Mouse (Mus musculus): ENCODE results near the gene Kif13a. TPM values are rescaled to one million over a fixed set of nuclear protein-coding genes. Genes with fewer than 3 reads are reported as not detected.

Gene Kif13a
- total and polyA plus RNA-seq, 3 experiments, result 1.2 to 1.7 TPM; not detected in 1

DNA sequence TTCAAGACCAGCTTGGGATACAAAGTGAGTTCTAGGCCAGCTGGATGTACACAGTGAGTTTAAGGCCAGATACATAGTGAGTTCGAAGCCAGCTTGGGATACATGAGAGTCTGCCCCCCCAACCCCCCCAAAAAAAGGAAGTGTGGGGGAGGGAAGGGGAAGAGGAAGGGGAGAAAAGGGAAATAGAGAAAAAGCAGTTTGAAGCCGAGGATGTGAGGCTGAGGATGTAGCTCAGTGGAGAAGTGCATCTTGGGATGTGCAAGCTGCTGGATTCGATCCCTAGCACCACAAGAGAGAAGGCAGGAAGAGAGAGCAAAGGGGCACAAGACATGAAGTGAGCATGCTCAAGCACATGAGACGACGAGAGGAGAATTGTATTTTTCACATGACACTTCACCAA lies 23.7 kb downstream of the Kif13a start:
- no peak for DNase-seq (ENCODE audit: low read depth, low spot score)
- H3K9ac ChIP-seq (ENCODE audit: control insufficient read depth, low read depth, low read length, poor library complexity, severe bottlenecking), result no peak overlapping the region
- H3K4me3 ChIP-seq (ENCODE audit: control insufficient read depth in 1 of 2, insufficient read depth in 1 of 2, low read depth in 2 of 2, low read length in 2 of 2), result no peak overlapping the region
- TF ChIP-seq SMC3 (IDR thresholded peaks at IDR 0.05; ENCODE audit: low read depth, low read length) (no peak), USF1 (IDR thresholded peaks at IDR 0.05; ENCODE audit: low read depth, low read length) (no peak), POLR2AphosphoS2 (IDR thresholded peaks at IDR 0.05; ENCODE audit: low read length) (no peak), MYC (IDR thresholded peaks at IDR 0.05; ENCODE audit: low read depth, low read length) (no peak), POLR2AphosphoS5 (IDR thresholded peaks at IDR 0.05; ENCODE audit: borderline replicate concordance, low read depth, low read length) (no peak), NRF1 (IDR thresholded peaks at IDR 0.05; ENCODE audit: insufficient read depth, low read depth, low read length, poor library complexity, severe bottlenecking) (no peak), UBTF (IDR thresholded peaks at IDR 0.05; ENCODE audit: borderline replicate concordance, insufficient read depth, low read depth, low read length) (no peak), TCF12 (IDR thresholded peaks at IDR 0.05; ENCODE audit: low read depth, low read length) (no peak), CHD1 (IDR thresholded peaks at IDR 0.05; ENCODE audit: low read depth, low read length) (no peak), ETS1 (IDR thresholded peaks at IDR 0.05; ENCODE audit: low read depth, low read length) (no peak), NELFE (IDR thresholded peaks at IDR 0.05; ENCODE audit: low read depth, low read length) (no peak), ZKSCAN1 (IDR thresholded peaks at IDR 0.05; ENCODE audit: low read depth, low read length) (no peak), MXI1 (IDR thresholded peaks at IDR 0.05; ENCODE audit: low read depth, low read length) (no peak), RAD21 (IDR thresholded peaks at IDR 0.05; ENCODE audit: low read depth, low read length) (no peak), HCFC1 (IDR thresholded peaks at IDR 0.05; ENCODE audit: low read depth, low read length) (no peak), GATA1 (IDR thresholded peaks at IDR 0.05; ENCODE audit: low read depth, low read length) (no peak), TBP (IDR thresholded peaks at IDR 0.05; ENCODE audit: low read depth, low read length) (no peak)
- no peaks in the 10 kb centered on the region for H3K79me2 ChIP-seq (ENCODE audit: control insufficient read depth, insufficient read depth, low read length, poor library complexity)
- no peaks in the 10 kb centered on the region for H3K27me3 ChIP-seq (ENCODE audit: control insufficient read depth in 1 of 2, insufficient read depth in 2 of 2, low read length in 2 of 2)
- no peaks in the 10 kb centered on the region for H3K36me3 ChIP-seq (ENCODE audit: control insufficient read depth in 1 of 2, insufficient read depth in 2 of 2, low read length in 2 of 2)
- H3K4me1 ChIP-seq (ENCODE audit: control insufficient read depth in 1 of 2, insufficient read depth in 2 of 2, low read length in 2 of 2), result 0 out of 4 replicates have a peak, but pooled peaks cover 0 to 4% of the 10 kb centered on the region in 2 experiments
- no peaks in the 10 kb centered on the region for H3K9me3 ChIP-seq (replicated peaks; ENCODE audit: insufficient read depth, low read length)
- H3K27ac ChIP-seq (ENCODE audit: control insufficient read depth, low read depth, low read length), result no peak overlapping the region

DNA sequence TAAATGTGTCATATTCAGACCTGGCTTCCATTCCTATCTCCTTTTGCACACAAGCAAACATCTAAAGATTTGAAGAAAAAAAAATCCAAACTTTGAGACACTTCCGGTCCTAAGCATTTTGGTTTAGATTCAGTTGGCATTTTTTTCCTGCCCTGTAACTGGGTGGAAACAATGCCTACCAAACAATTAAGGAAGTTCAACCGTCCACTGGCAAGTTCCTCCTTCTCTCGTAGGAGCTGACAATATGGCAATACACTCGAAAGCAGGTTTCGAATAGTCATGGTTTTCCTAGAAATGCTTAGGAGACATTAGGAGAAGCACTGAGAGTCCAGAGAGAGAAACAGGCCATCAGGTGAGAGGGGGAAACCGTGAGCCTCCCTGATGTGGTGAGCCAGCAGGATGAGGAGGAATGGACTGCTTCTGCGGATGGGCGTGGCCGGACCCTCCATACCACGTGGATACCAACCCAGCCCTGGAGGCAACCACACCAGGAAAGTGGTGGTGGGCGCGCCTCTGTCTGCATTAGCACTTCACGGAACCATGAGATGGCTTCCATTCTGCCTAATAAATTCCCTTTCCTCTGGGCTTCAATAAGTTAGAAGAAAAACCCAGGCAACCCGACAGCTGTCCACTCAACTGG lies 24.6 kb downstream of the Kif13a start:
- Histone ChIP-seq H3K4me3 (ENCODE audit: control insufficient read depth in 1 of 2, insufficient read depth in 1 of 2, low read depth in 2 of 2, low read length in 2 of 2) (no peak overlapping the region), H3K27me3 (ENCODE audit: control insufficient read depth in 1 of 2, insufficient read depth in 2 of 2, low read length in 2 of 2) (no peaks in the 10 kb centered on the region), H3K36me3 (ENCODE audit: control insufficient read depth in 1 of 2, insufficient read depth in 2 of 2, low read length in 2 of 2) (no peaks in the 10 kb centered on the region), H3K9me3 (replicated peaks; ENCODE audit: insufficient read depth, low read length) (no peaks in the 10 kb centered on the region), H3K4me1 (ENCODE audit: control insufficient read depth in 1 of 2, insufficient read depth in 2 of 2, low read length in 2 of 2) (0 out of 4 replicates have a peak, but pooled peaks cover 0 to 4% of the 10 kb centered on the region in 2 experiments), H3K79me2 (ENCODE audit: control insufficient read depth, insufficient read depth, low read length, poor library complexity) (no peaks in the 10 kb centered on the region), H3K27ac (ENCODE audit: control insufficient read depth, low read depth, low read length) (no peak overlapping the region), H3K9ac (ENCODE audit: control insufficient read depth, low read depth, low read length, poor library complexity, severe bottlenecking) (no peak overlapping the region)
- no peak for TF ChIP-seq ZKSCAN1 (IDR thresholded peaks at IDR 0.05; ENCODE audit: low read depth, low read length)
- no peak for TF ChIP-seq KAT2A (conservative IDR thresholded peaks at IDR 0.05; ENCODE audit: low read depth, low read length)
- no peak for TF ChIP-seq SMC3 (IDR thresholded peaks at IDR 0.05; ENCODE audit: low read depth, low read length)
- no peak for TF ChIP-seq MAZ (IDR thresholded peaks at IDR 0.05; ENCODE audit: low read depth, low read length)
- no peak for TF ChIP-seq ELF1 (IDR thresholded peaks at IDR 0.05; ENCODE audit: low read depth, low read length)
- no peak for TF ChIP-seq GATA1 (IDR thresholded peaks at IDR 0.05; ENCODE audit: low read depth, low read length)
- DNase-seq (ENCODE audit: low read depth, low spot score), result no peak

Measured in MEL (cell line).